Mouse (Mus musculus) gastrocnemius, postnatal 25 days (tissue): Measurements from ENCODE around the gene Actn1. TPM values are rescaled to one million over a fixed set of nuclear protein-coding genes. Genes with fewer than 3 reads are reported as not detected.
A peak's percentile ranks its signal among the peaks of the same experiment; 100 is the strongest.
"Not testable (repeated sequence)": the region's sequence is repeated elsewhere in the genome, so short reads cannot be mapped to it uniquely, and the experiment has no call there.

Source experiments
- DNase-seq: peaks from one replicate; pipeline ENCODE4 v3.0.0; 2022
- long read RNA-seq, 2 experiments: library from polyadenylated mRNA; stranded (forward); transcript quantifications; one replicate each; pipeline ENCODE4 v2.0.0; 2021
- total RNA-seq, 2 experiments: library from RNA; stranded (reverse); gene quantifications; 1 replicate in 1 of 2; 2 replicates in 1 of 2; pipeline ENCODE4 v1.2.3; 2021

The Actn1 gene
- 10 to 100 TPM; 10.2 to 15.5 TPM for total RNA-seq
- long read RNA-seq, experiment 1, partial matches to known transcripts = 0 of 1 reads
- long read RNA-seq, experiment 1, other reads (novel, unspliced or antisense) = 0 of 1 reads
- long read RNA-seq, experiment 2, partial matches to known transcripts = 0 of 3 reads
- long read RNA-seq, experiment 2, other reads (novel, unspliced or antisense) = 1 of 3 reads

- peak; percentile 87 for DNase-seq
Measured at GRCm38 (mm10) chr12:80260056-80260743, at the start of gene Actn1. Actn1 (minus strand) TSS chr12:80260371.

- DNase-seq = no peak
Measured at GRCm38 (mm10) chr12:80307556-80307955, 47.4 kb upstream of the Actn1 start.

- no peak for DNase-seq
Measured at GRCm38 (mm10) chr12:80304518-80304917, 44.3 kb upstream of the Actn1 start.

- no peak for DNase-seq
Measured at GRCm38 (mm10) chr12:80300833-80301456, 40.8 kb upstream of the Actn1 start.

GRCm38 (mm10) chr12:80298714-80299113, 38.5 kb upstream of the Actn1 start:
- no peak for DNase-seq

- no peak for DNase-seq
Measured at GRCm38 (mm10) chr12:80291895-80292435, 31.8 kb upstream of the Actn1 start.

- DNase-seq = no peak
Measured at GRCm38 (mm10) chr12:80290964-80291363, 30.8 kb upstream of the Actn1 start.

GRCm38 (mm10) chr12:80290483-80290882, 30.3 kb upstream of the Actn1 start:
- DNase-seq = no peak

- DNase-seq = no peak
Measured at GRCm38 (mm10) chr12:80289722-80290121, 29.6 kb upstream of the Actn1 start.

- DNase-seq = no peak
Measured at GRCm38 (mm10) chr12:80285890-80286289, 25.7 kb upstream of the Actn1 start.

GRCm38 (mm10) chr12:80284251-80284650, 24.1 kb upstream of the Actn1 start:
- not testable (repeated sequence) for DNase-seq

GRCm38 (mm10) chr12:80278866-80279265, 18.7 kb upstream of the Actn1 start:
- DNase-seq = no peak

- no peak for DNase-seq
Measured at GRCm38 (mm10) chr12:80277428-80277827, 17.3 kb upstream of the Actn1 start.

- DNase-seq = no peak
Measured at GRCm38 (mm10) chr12:80275187-80275820, 15.1 kb upstream of the Actn1 start.

GRCm38 (mm10) chr12:80273020-80273686, 13.0 kb upstream of the Actn1 start:
- no peak for DNase-seq

GRCm38 (mm10) chr12:80271806-80272205, 11.6 kb upstream of the Actn1 start:
- no peak for DNase-seq

GRCm38 (mm10) chr12:80270924-80271323, 10.8 kb upstream of the Actn1 start:
- DNase-seq = no peak

GRCm38 (mm10) chr12:80269303-80269702, 9.1 kb upstream of the Actn1 start:
- no peak for DNase-seq

GRCm38 (mm10) chr12:80267962-80268361, 7.8 kb upstream of the Actn1 start:
- no peak for DNase-seq

GRCm38 (mm10) chr12:80264388-80264787, 4.2 kb upstream of the Actn1 start:
- not testable (repeated sequence) for DNase-seq

GRCm38 (mm10) chr12:80260744-80261695, 849 bp upstream of the Actn1 start:
- peak; percentile 39 for DNase-seq
